Mouse (Mus musculus) neural tube, embryonic 10.5 days (tissue): Measurements from ENCODE around the gene Wwox.

Experiments used
- DNase-seq: peaks from one replicate; pipeline ENCODE4 v3.0.0-alpha.2; 2017; ENCODE audit warnings: low spot score; ENCODE audit errors: extremely low spot score

Gene Wwox

GRCm38 (mm10) chr8:114468526-114469207, 29.2 kb downstream of the Wwox start:
- no peak for DNase-seq

- DNase-seq, result no peak
These were observed 29.7 kb downstream of the Wwox start for GRCm38 (mm10) chr8:114469208-114469590.

GRCm38 (mm10) chr8:114473546-114473945, 34.1 kb downstream of the Wwox start:
- DNase-seq, result no peak

GRCm38 (mm10) chr8:114476919-114477318, 37.5 kb downstream of the Wwox start:
- DNase-seq, result no peak

GRCm38 (mm10) chr8:114477790-114478189, 38.3 kb downstream of the Wwox start:
- no peak for DNase-seq

- DNase-seq, result no peak
These were observed 40.3 kb downstream of the Wwox start for GRCm38 (mm10) chr8:114479749-114480148.

GRCm38 (mm10) chr8:114491662-114492160, 52.3 kb downstream of the Wwox start:
- no peak for DNase-seq

GRCm38 (mm10) chr8:114499448-114500144, 60.1 kb downstream of the Wwox start:
- DNase-seq, result no peak

GRCm38 (mm10) chr8:114501906-114502305, 62.5 kb downstream of the Wwox start:
- no peak for DNase-seq

- DNase-seq, result no peak
These were observed 63.7 kb downstream of the Wwox start for GRCm38 (mm10) chr8:114503196-114503595.

GRCm38 (mm10) chr8:114504889-114505288, 65.4 kb downstream of the Wwox start:
- no peak for DNase-seq

- no peak for DNase-seq
These were observed 66.2 kb downstream of the Wwox start for GRCm38 (mm10) chr8:114505351-114506347.

GRCm38 (mm10) chr8:114507404-114507803, 67.9 kb downstream of the Wwox start:
- DNase-seq, result no peak

GRCm38 (mm10) chr8:114510226-114510625, 70.8 kb downstream of the Wwox start:
- DNase-seq, result no peak

GRCm38 (mm10) chr8:114512075-114512935, 72.8 kb downstream of the Wwox start:
- DNase-seq, result no peak

- no peak for DNase-seq
These were observed 75.2 kb downstream of the Wwox start for GRCm38 (mm10) chr8:114514692-114515091.

GRCm38 (mm10) chr8:114523061-114523460, 83.6 kb downstream of the Wwox start:
- no peak for DNase-seq

- no peak for DNase-seq
These were observed 87.3 kb downstream of the Wwox start for GRCm38 (mm10) chr8:114526626-114527267.

GRCm38 (mm10) chr8:114527648-114528221, 88.3 kb downstream of the Wwox start:
- no peak for DNase-seq

GRCm38 (mm10) chr8:114529581-114529980, 90.1 kb downstream of the Wwox start:
- no peak for DNase-seq
